Mouse (Mus musculus): ENCODE data around the gene Ptges3. TPM values are rescaled to one million over a fixed set of nuclear protein-coding genes. Genes with fewer than 3 reads are reported as not detected.
"Not testable (repeated sequence)": the region's sequence is repeated elsewhere in the genome, so short reads cannot be mapped to it uniquely, and the experiment has no call there.

Ptges3 gene
- total RNA-seq, 2 experiments from 2014 or later: 75.4 to 81.3 TPM

- no peak for TF ChIP-seq CTCF (IDR thresholded peaks at IDR 0.05)
- Histone ChIP-seq H3K27ac (peak overlapping the region; percentile 99), H3K4me3 (no peak overlapping the region; the same call in 1 of the 2 replicates)
- DNase-seq: no peak
- intact Hi-C loops (cut with DNase I): no loop called here
These were observed 18.5 kb upstream of the Ptges3 start for GRCm38 (mm10) chr10:128040293-128040692.

GRCm38 (mm10) chr10:128041636-128042035 is 17.1 kb upstream of the Ptges3 start:
- no peak for TF ChIP-seq CTCF (IDR thresholded peaks at IDR 0.05)
- no peak for DNase-seq
- H3K27ac ChIP-seq: peak overlapping the region; percentile 99; the same call in 1 of the 2 replicates
- H3K4me3 ChIP-seq: no peak overlapping the region
- intact Hi-C loops (cut with DNase I): loop anchor here (2.0 kb wide), 1 partner anchor 15 kb away; no protein-coding TSS in a partner anchor

- no peak for DNase-seq
- Histone ChIP-seq H3K27ac (no peak overlapping the region), H3K4me3 (no peak overlapping the region)
- no peak for TF ChIP-seq CTCF (IDR thresholded peaks at IDR 0.05)
- intact Hi-C loops (cut with DNase I): loop anchor here (2.0 kb wide), 1 partner anchor 14 kb away; no protein-coding TSS in a partner anchor
These were observed 16.3 kb upstream of the Ptges3 start for GRCm38 (mm10) chr10:128042466-128042865.

- intact Hi-C loops (cut with DNase I): loop anchor here (2.0 kb wide), 1 partner anchor 14 kb away; no protein-coding TSS in a partner anchor
- no peak for DNase-seq
- Histone ChIP-seq H3K4me3 (no peak overlapping the region), H3K27ac (peak overlapping the region; percentile 25; the same call in 1 of the 2 replicates)
- TF ChIP-seq CTCF (IDR thresholded peaks at IDR 0.05): no peak
These were observed 15.5 kb upstream of the Ptges3 start for GRCm38 (mm10) chr10:128043041-128043835.

- H3K27ac ChIP-seq: no peak overlapping the region
- no peak for DNase-seq
- no peak overlapping the region for H3K4me3 ChIP-seq
- intact Hi-C loops (cut with DNase I): no loop called here
- TF ChIP-seq CTCF (IDR thresholded peaks at IDR 0.05): no peak
These were observed 10.6 kb upstream of the Ptges3 start for GRCm38 (mm10) chr10:128048157-128048556.

GRCm38 (mm10) chr10:128049741-128050140 is 9.0 kb upstream of the Ptges3 start:
- no peak for DNase-seq
- intact Hi-C loops (cut with DNase I): no loop called here
- H3K4me3 ChIP-seq: no peak overlapping the region
- no peak overlapping the region for H3K27ac ChIP-seq
- TF ChIP-seq CTCF (IDR thresholded peaks at IDR 0.05): no peak

- DNase-seq: no peak
- no peak overlapping the region for H3K4me3 ChIP-seq
- no peak overlapping the region for H3K27ac ChIP-seq
- intact Hi-C loops (cut with DNase I): no loop called here
- TF ChIP-seq CTCF (IDR thresholded peaks at IDR 0.05): no peak
These were observed 8.4 kb upstream of the Ptges3 start for GRCm38 (mm10) chr10:128050355-128050754.

GRCm38 (mm10) chr10:128051589-128051988 is 7.2 kb upstream of the Ptges3 start:
- H3K27ac ChIP-seq: no peak overlapping the region
- no peak for DNase-seq
- H3K4me3 ChIP-seq: no peak overlapping the region
- no peak for TF ChIP-seq CTCF (IDR thresholded peaks at IDR 0.05)
- intact Hi-C loops (cut with DNase I): no loop called here

- DNase-seq; H3K27ac ChIP-seq; intact Hi-C loops (cut with DNase I); H3K4me3 ChIP-seq: not testable (repeated sequence)
- TF ChIP-seq CTCF (IDR thresholded peaks at IDR 0.05): 0 out of 2 replicates have a peak, but pooled peaks have one; percentile 1
These were observed 6.6 kb upstream of the Ptges3 start for GRCm38 (mm10) chr10:128052136-128052535.

- DNase-seq: peak; percentile 24
- intact Hi-C loops (cut with DNase I): no loop called here
- TF ChIP-seq CTCF (IDR thresholded peaks at IDR 0.05): no peak
These were observed 5.8 kb upstream of the Ptges3 start for GRCm38 (mm10) chr10:128053001-128053400.

GRCm38 (mm10) chr10:128058184-128058583 is 570 bp upstream of the Ptges3 start:
- no peak for DNase-seq
- TF ChIP-seq CTCF (IDR thresholded peaks at IDR 0.05): no peak
- intact Hi-C loops (cut with DNase I): no loop called here
- Histone ChIP-seq H3K27ac (peak overlapping the region; percentile 98), H3K4me3 (peak overlapping the region; percentile 94)

More at GRCm38 (mm10) chr10:128053001-128053400, 5.8 kb upstream of the Ptges3 start:
- Histone ChIP-seq H3K27ac (no peak overlapping the region), H3K4me3 (no peak overlapping the region)

GRCm38 (mm10) chr10:128059207-128059981 is 640 bp downstream of the Ptges3 start:
- TF ChIP-seq CTCF (IDR thresholded peaks at IDR 0.05): peak; percentile 23; the same call in 1 of the 2 replicates
- intact Hi-C loops (cut with DNase I): no loop called here
- peak overlapping the region; percentile 94 for H3K4me3 ChIP-seq
- peak overlapping the region; percentile 98 for H3K27ac ChIP-seq
- peak; percentile 69 for DNase-seq

GRCm38 (mm10) chr10:128061109-128061508 is 2.4 kb downstream of the Ptges3 start:
- DNase-seq: no peak
- Histone ChIP-seq H3K4me3 (peak overlapping the region; percentile 94), H3K27ac (peak overlapping the region; percentile 98)
- TF ChIP-seq CTCF (IDR thresholded peaks at IDR 0.05): no peak
- intact Hi-C loops (cut with DNase I): no loop called here
